Mouse (Mus musculus): Measurements from ENCODE around the gene Drd1. TPM values are rescaled to one million over a fixed set of nuclear protein-coding genes. Genes with fewer than 3 reads are reported as not detected.

Drd1 gene
- polyA plus RNA-seq, 1 experiment from 2014 or later: 0.49 TPM

DNA sequence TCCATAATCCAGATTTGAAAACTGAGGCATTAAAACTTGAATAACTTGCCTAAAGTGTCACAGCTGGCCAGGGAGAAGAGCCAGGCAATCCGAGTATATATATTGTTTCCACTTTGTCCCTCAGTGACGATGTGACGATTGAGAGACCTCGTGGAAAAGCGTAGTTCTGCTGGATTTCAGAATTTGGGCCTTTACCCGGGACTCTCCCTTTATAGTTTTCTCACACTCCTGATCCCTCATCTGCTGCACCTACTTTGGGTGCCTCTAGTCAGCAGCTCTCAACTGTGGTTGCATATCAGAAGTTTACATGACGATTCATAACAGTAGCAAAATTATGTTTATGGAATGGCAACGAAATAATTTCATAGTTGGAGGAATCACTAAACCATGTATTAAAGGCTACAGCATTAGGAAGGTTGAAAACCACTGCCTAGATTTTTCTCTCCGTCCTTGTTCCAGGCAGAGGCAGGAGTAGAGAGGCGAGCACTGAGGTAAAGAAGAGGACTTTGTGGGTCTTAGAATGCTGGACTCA, 17.1 kb upstream of the Drd1 start:
- Histone ChIP-seq H3K27me3 (no peaks in the 10 kb centered on the region), H3K36me3 (no peaks in the 10 kb centered on the region), H3K4me3 (peak overlapping the region; percentile 72), H3K4me1 (peaks cover 15% of the 10 kb centered on the region; the same call in 1 of the 2 replicates), H3K4me2 (peak overlapping the region; percentile 77), H3K9ac (peak overlapping the region; percentile 86), H3K27ac (peak overlapping the region; percentile 57; the same call in 1 of the 2 replicates), H3K9me3 (no peaks in the 10 kb centered on the region)
- WGBS: 40% methylated on average over 10 of the region's 10 CpGs
- ATAC-seq (ENCODE audit: insufficient number of reproducible peaks, insufficient read depth, low FRiP score, low TSS enrichment, low read depth): no peak

DNA sequence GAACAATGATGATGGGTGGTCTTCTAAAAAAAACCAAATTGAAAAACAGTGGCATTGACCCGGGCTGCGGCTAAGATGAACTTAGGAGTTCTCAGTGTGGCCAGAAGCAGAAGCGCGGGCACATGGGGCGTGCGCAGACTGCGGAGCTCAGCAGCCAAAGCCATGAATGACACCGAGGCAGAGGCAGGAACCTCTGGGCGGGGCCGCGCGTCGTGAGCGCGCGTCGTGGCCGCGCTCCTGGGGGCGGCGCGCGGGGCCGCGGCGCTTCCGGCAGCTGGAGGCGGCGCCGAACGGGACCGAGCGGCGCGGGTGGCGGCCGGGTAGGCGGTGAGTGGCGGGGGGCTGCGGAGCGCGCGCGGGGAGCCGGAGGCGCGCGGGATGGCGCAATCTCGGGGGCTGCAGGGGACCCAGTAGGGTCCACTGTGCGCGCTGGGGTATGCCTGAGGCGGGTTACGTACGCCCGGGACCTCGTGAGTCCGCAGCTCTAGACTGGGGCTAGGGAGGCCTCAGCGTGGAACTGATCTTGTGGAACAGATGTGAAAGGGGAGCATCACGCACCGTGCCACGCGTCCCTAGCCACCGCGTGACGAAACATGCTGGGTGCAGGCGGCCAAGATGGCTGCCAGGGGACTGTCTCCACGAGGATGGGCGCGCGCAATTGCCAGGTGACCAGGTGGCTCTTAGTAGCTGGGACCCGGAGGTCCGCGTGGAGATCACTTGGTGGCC, 16.3 kb upstream of the Drd1 start, which contains the start of gene Sfxn1:
Gene Sfxn1 (plus strand): TSS at position 264 of the 726 bp plus-strand sequence.
- WGBS: under 1% methylated on average over 74 of the region's 74 CpGs

DNA sequence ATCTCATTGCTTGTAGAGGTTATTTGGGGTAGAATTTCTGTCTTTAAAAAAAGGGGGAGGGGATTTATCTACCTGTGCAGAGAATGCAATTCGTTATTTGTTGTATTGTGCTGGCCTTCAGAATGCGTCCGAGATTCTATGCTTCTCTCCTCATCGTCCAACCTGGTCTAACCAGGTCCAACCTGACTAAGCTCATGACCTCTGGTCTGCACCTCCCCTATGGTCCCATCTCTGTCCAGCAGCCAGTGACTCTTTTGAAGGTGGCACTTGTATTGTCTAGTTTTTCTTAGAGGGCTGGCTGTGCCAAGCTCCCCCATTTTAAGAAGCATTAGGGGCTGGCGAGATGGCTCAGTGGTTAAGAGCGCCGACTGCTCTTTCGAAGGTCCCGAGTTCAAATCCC, 15.5 kb upstream of the Drd1 start:
- H3K4me2 ChIP-seq: no peak overlapping the region
- H3K27me3 ChIP-seq: no peaks in the 10 kb centered on the region
- no peaks in the 10 kb centered on the region for H3K36me3 ChIP-seq
- H3K9me3 ChIP-seq: no peaks in the 10 kb centered on the region
- ATAC-seq (ENCODE audit: insufficient number of reproducible peaks, insufficient read depth, low FRiP score, low TSS enrichment, low read depth): no peak
- H3K9ac ChIP-seq: no peak overlapping the region
- no peak overlapping the region for H3K4me3 ChIP-seq
- H3K4me1 ChIP-seq: peaks cover 15% of the 10 kb centered on the region; the same call in 1 of the 2 replicates
- no peak overlapping the region for H3K27ac ChIP-seq
- WGBS: 92% methylated on average over 9 of the region's 9 CpGs

More for the DNA sequence above, 16.3 kb upstream of the Drd1 start, which contains the start of gene Sfxn1:
- ATAC-seq (ENCODE audit: insufficient number of reproducible peaks, insufficient read depth, low FRiP score, low TSS enrichment, low read depth): peak; percentile 56
- Histone ChIP-seq H3K27me3 (no peaks in the 10 kb centered on the region), H3K4me3 (peak within 1 kb of the TSS; percentile 72), H3K9me3 (no peaks in the 10 kb centered on the region), H3K4me2 (peak within 1 kb of the TSS; percentile 77), H3K4me1 (peaks cover 15% of the 10 kb centered on the region; the same call in 1 of the 2 replicates), H3K27ac (peak within 1 kb of the TSS; percentile 57; the same call in 1 of the 2 replicates), H3K9ac (peak within 1 kb of the TSS; percentile 86), H3K36me3 (no peaks in the 10 kb centered on the region)

DNA sequence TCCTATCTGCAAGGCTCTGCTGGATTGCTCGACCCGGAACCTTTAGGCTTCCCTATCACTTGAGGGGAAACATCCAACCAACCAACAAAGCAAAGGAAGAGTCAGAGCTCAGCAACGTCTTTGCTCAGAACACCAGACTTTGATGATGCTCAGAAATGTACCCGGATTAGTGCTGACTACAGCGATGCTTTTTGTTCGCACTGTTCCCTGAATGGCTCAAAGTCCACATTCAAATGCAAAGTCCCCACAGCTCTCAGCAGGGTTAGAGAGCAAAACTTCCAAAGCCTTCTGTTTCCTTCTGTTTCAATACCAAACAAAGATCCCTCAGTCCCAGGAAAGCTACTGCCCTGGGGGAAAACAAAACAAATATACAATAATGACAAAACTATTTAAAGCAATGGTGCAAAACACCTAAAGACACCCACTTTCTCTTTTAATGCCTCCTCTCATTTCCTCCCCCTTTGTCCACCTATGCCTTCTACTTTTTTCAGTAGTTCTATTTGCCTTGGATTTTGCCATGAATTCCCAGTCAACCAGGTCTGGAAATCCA, 12.2 kb upstream of the Drd1 start:
- Histone ChIP-seq H3K27me3 (no peaks in the 10 kb centered on the region), H3K9ac (no peak overlapping the region), H3K27ac (no peak overlapping the region), H3K9me3 (no peaks in the 10 kb centered on the region), H3K36me3 (no peaks in the 10 kb centered on the region), H3K4me1 (peaks cover 5% of the 10 kb centered on the region; the same call in 1 of the 2 replicates), H3K4me3 (no peak overlapping the region), H3K4me2 (no peak overlapping the region)
- 10% methylated on average over 6 of the region's 6 CpGs for WGBS
- ATAC-seq (ENCODE audit: insufficient number of reproducible peaks, insufficient read depth, low FRiP score, low TSS enrichment, low read depth): no peak

DNA sequence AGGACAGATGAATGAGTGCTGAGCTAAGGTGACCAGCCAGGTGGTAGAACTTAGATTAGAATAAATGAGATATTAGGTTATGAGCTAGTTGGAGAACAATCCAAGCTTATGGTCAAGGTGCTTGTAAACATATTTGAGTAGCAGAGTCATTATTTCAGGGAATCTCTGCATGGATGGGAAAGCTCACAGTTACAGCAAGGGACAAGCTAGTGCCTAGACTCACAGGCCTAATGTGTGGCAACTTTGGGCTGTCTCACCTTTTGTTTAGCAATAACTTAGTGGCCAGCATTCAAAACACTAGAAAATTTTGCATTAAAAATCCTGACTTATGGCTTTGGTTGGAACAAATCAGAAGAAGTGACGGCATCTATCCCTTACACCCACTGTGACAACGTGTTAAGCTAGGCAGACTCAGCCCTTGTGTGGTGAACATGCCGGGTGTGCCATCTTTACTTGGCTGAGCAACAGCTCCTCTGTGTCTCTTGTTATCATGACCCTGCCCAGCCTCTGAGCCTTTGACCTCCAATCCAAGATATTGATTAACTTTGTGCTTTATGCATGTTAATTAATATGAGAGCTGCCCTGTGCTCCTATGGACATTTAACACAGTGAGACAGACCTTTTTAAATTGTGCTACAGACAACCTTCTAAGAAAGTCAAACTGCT, 10.7 kb upstream of the Drd1 start:
- Histone ChIP-seq H3K4me3 (no peak overlapping the region), H3K9ac (no peak overlapping the region), H3K4me2 (no peak overlapping the region), H3K27me3 (no peaks in the 10 kb centered on the region), H3K27ac (no peak overlapping the region), H3K4me1 (no peaks in the 10 kb centered on the region), H3K36me3 (no peaks in the 10 kb centered on the region), H3K9me3 (no peaks in the 10 kb centered on the region)
- ATAC-seq (ENCODE audit: insufficient number of reproducible peaks, insufficient read depth, low FRiP score, low TSS enrichment, low read depth): no peak
- 84% methylated on average over 3 of the region's 3 CpGs for WGBS

DNA sequence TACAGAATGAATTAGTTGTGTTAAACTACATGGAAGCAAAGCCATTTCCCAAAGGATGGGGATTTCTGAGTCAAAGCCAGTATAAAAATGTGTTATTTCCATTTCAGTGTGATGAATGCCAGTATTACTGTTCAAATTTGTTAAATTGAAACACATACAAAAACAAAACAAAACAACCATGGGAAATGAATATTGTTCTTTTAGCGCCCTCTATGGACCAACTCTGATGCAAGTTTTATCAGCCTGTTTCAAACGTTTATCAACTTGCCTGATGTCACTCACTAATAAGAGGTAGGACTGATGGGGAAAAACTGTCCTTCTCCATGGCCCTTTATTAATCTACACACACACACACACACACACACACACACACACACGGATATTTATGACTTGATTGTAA, 7.8 kb upstream of the Drd1 start:
- 3% methylated on average over 3 of the region's 3 CpGs for WGBS

DNA sequence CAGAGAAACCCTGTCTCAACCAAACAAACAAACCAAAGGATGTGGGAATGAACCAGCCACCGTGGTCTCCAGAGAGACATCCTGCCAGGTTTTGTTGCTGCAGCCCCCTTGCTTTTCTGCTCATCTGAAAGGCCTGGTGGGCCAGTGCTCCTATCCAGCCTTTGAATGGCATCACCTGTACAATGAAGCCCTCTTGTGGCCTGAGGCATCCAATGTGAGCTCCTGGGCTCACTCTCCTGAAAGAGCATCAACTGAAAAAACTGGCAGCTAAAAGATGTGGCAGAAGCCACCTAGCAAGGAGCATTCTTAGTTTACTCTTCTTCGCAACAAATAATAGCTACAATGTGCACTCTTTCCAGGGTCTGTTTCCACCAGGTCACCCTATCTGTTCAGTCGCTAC, 6.6 kb upstream of the Drd1 start:
- ATAC-seq (ENCODE audit: insufficient number of reproducible peaks, insufficient read depth, low FRiP score, low TSS enrichment, low read depth): no peak
- Histone ChIP-seq H3K27ac (no peak overlapping the region), H3K9ac (no peak overlapping the region), H3K27me3 (peaks cover 16% of the 10 kb centered on the region), H3K9me3 (no peaks in the 10 kb centered on the region), H3K4me1 (no peaks in the 10 kb centered on the region), H3K4me3 (no peak overlapping the region), H3K4me2 (no peak overlapping the region), H3K36me3 (no peaks in the 10 kb centered on the region)
- WGBS: 88% methylated on average over 3 of the region's 3 CpGs

More for the DNA sequence above, 7.8 kb upstream of the Drd1 start:
- Histone ChIP-seq H3K27me3 (peaks cover 7% of the 10 kb centered on the region; the same call in 1 of the 2 replicates), H3K27ac (no peak overlapping the region), H3K9ac (no peak overlapping the region), H3K36me3 (no peaks in the 10 kb centered on the region), H3K9me3 (no peaks in the 10 kb centered on the region), H3K4me3 (no peak overlapping the region), H3K4me2 (no peak overlapping the region), H3K4me1 (no peaks in the 10 kb centered on the region)
- no peak for ATAC-seq (ENCODE audit: insufficient number of reproducible peaks, insufficient read depth, low FRiP score, low TSS enrichment, low read depth)

DNA sequence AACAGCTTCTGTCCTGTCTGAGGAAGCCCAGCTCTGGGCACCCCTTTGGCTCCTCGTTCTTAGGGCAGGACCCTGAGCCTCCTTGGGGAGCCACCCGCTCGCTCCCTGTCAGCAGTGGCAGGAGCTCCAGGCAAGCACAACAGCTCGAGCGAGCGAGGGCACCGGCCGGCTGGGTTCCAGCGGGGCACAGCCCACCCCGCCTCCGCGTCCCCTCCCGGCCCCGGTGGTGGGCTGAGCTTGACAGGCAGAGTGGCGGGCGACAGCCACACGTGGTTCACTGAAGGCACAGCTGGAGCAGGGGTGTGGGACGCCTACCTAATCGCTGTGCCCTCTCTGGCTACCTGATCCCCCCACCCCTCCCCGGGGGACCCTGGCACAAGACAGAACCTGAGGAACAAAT, 543 bp downstream of the Drd1 start:
- Histone ChIP-seq H3K9ac (peak overlapping the region; percentile 70), H3K36me3 (no peaks in the 10 kb centered on the region), H3K4me2 (peak overlapping the region; percentile 96), H3K9me3 (no peaks in the 10 kb centered on the region), H3K4me1 (peaks cover 23% of the 10 kb centered on the region), H3K4me3 (peak overlapping the region; percentile 51), H3K27ac (no peak overlapping the region), H3K27me3 (peaks cover 54% of the 10 kb centered on the region)
- ATAC-seq (ENCODE audit: insufficient number of reproducible peaks, insufficient read depth, low FRiP score, low TSS enrichment, low read depth): no peak
- WGBS: under 1% methylated on average over 20 of the region's 20 CpGs

DNA sequence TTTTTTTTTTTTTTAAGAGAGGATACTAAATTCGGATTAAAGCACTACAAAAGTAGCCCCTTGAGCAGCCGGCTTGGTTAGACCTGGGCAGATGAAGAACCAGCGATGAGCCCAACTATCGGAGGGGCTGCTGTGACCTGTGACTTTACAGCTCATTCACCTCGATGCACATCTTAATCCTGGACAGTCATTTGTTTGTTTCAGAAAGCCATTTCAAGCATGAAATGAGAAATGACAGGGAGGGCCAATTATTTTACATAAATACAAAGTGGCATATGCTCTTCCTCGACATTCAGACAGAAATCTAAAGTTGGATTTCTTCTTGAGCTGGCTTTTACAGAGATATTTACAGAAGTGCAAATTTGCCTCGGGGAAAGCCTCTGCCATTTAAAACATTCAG, 3.9 kb downstream of the Drd1 start:
- no peak overlapping the region for H3K4me2 ChIP-seq
- H3K9me3 ChIP-seq: no peaks in the 10 kb centered on the region
- WGBS: 58% methylated on average over 7 of the region's 7 CpGs
- H3K9ac ChIP-seq: no peak overlapping the region
- H3K36me3 ChIP-seq: no peaks in the 10 kb centered on the region
- peaks cover 28% of the 10 kb centered on the region for H3K4me1 ChIP-seq
- ATAC-seq (ENCODE audit: insufficient number of reproducible peaks, insufficient read depth, low FRiP score, low TSS enrichment, low read depth): no peak
- peaks cover 37% of the 10 kb centered on the region for H3K27me3 ChIP-seq
- H3K27ac ChIP-seq: no peak overlapping the region
- no peak overlapping the region for H3K4me3 ChIP-seq

DNA sequence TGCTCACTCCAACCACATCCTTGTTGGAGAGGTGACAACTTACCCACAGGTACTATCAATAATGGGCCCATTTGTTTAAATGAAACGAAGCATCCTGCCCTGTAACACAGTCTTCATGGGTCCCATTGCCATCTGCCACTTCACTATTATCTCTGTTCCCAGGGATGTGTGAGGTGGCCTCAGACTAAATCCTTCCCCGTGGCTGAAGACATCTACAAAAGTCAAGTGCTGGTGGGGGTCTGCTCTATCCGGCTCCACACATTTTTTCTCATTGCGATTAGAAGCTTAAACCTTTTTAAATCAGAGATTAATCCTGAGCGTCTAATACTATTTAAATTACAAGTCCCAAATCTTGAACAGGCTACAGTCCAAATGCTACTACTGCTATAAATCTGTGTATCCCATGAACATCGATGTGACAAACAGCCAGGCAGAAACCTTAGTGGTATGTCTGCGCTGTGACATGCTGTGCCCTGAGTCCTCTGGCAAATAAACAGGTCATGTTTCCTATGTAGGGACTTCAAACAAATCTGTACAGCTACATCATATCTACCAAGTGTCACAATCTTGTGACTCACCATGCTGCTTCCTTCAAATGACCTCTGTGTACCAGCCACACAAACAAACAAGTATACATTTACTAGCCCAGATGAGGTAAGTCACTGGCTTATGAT, 6.7 kb downstream of the Drd1 start:
- peaks cover 13% of the 10 kb centered on the region for H3K27me3 ChIP-seq
- peaks cover 17% of the 10 kb centered on the region for H3K4me1 ChIP-seq
- H3K36me3 ChIP-seq: no peaks in the 10 kb centered on the region
- H3K4me3 ChIP-seq: no peak overlapping the region
- H3K9me3 ChIP-seq: no peaks in the 10 kb centered on the region
- no peak overlapping the region for H3K27ac ChIP-seq
- WGBS: 88% methylated on average over 7 of the region's 7 CpGs
- ATAC-seq (ENCODE audit: insufficient number of reproducible peaks, insufficient read depth, low FRiP score, low TSS enrichment, low read depth): no peak
- no peak overlapping the region for H3K9ac ChIP-seq
- no peak overlapping the region for H3K4me2 ChIP-seq

DNA sequence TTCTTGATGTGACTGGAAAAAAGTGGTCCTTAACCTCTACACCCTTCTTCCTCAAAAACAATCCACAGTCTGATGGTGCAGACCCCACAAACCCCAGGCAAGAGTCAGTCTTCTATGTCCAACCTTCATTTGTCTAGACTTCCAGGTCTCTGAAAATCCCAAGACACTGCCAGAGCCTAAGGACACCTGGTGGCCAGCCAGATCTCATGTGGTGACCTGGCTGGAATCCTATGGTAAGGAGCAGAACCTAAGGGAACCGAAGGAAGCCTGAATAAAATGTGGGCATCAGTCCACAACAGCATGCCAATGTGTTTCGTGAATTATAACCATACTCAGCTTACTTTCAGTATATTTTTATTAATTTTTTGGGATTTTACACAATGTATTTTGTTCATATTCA, 15.2 kb downstream of the Drd1 start:
- no peak for ATAC-seq (ENCODE audit: insufficient number of reproducible peaks, insufficient read depth, low FRiP score, low TSS enrichment, low read depth)
- H3K9me3 ChIP-seq: no peaks in the 10 kb centered on the region
- H3K4me3 ChIP-seq: no peak overlapping the region
- H3K9ac ChIP-seq: no peak overlapping the region
- H3K36me3 ChIP-seq: no peaks in the 10 kb centered on the region
- peaks cover 8% of the 10 kb centered on the region for H3K4me1 ChIP-seq
- no peak overlapping the region for H3K4me2 ChIP-seq
- H3K27ac ChIP-seq: no peak overlapping the region
- WGBS: 92% methylated on average over 2 of the region's 2 CpGs
- H3K27me3 ChIP-seq: no peaks in the 10 kb centered on the region; the same call in 1 of the 2 replicates
